Mouse (Mus musculus) E14TG2a.4 (cell line): ENCODE results near the gene Tmem251.

ENCODE experiments used
- CTCF ChIP-seq: conservative IDR thresholded peaks from 2 replicates; pipeline ENCODE4 v1.5.1; 2014; ENCODE audit warnings: low read length
- NANOG ChIP-seq: IDR thresholded peaks from 2 replicates; pipeline ENCODE4 v1.6.1; 2014; ENCODE audit warnings: borderline replicate concordance, low read length, mixed read lengths
- POU5F1 ChIP-seq: IDR thresholded peaks from 2 replicates; pipeline ENCODE4 v1.6.1; 2014; ENCODE audit warnings: low read length, borderline replicate concordance

DNA sequence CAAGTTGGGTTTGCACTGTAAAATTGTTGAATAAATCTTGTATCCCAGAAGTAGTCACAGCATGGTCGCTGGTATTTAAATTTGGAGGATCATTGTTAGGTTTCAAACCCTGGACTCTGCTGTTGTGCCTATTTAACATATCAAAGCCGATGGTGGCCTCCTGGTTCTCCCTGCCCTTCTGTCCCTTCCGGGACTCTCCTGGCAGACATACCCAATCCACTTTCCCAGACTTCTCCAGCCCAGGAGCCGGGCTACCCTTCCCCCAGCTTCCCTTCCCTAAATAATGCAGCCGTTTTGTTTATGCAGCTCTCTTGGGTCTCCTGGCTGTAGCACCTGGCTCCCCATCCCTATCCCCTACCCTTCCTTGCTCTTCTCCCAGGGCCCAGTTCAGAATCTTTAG is 15.4 kb downstream of the Tmem251 start:
- no peak for TF ChIP-seq CTCF
- no peak for TF ChIP-seq NANOG
- TF ChIP-seq POU5F1 = no peak
